Mouse (Mus musculus): ENCODE measurements around the gene Cxxc4.
"Not testable (repeated sequence)": the region's sequence is repeated elsewhere in the genome, so short reads cannot be mapped to it uniquely, and the experiment has no call there.

The Cxxc4 gene

GRCm38 (mm10) chr3:134236414-134237112 lies at the start of gene Cxxc4:
Cxxc4 (plus strand) TSS chr3:134236484.
- no peak for DNase-seq (ENCODE audit: low spot score in 2 of 2)

GRCm38 (mm10) chr3:134188979-134189946 lies 47.0 kb upstream of the Cxxc4 start:
- no peak for DNase-seq (ENCODE audit: low spot score in 2 of 2)

GRCm38 (mm10) chr3:134190046-134190445 lies 46.2 kb upstream of the Cxxc4 start:
- no peak for DNase-seq (ENCODE audit: low spot score in 2 of 2)

GRCm38 (mm10) chr3:134199892-134200291 lies 36.4 kb upstream of the Cxxc4 start:
- no peak for DNase-seq (ENCODE audit: low spot score in 2 of 2)

- DNase-seq (ENCODE audit: low spot score in 2 of 2), result no peak
These were observed 29.7 kb upstream of the Cxxc4 start for GRCm38 (mm10) chr3:134206624-134207023.

- DNase-seq (ENCODE audit: low spot score in 2 of 2), result no peak
These were observed 25.3 kb upstream of the Cxxc4 start for GRCm38 (mm10) chr3:134210950-134211349.

- DNase-seq (ENCODE audit: low spot score in 2 of 2), result not testable (repeated sequence)
These were observed 16.4 kb upstream of the Cxxc4 start for GRCm38 (mm10) chr3:134219881-134220280.

- no peak for DNase-seq (ENCODE audit: low spot score in 2 of 2)
These were observed 15.3 kb upstream of the Cxxc4 start for GRCm38 (mm10) chr3:134221002-134221401.

- no peak for DNase-seq (ENCODE audit: low spot score in 2 of 2)
These were observed 13.7 kb upstream of the Cxxc4 start for GRCm38 (mm10) chr3:134222593-134222992.

- DNase-seq (ENCODE audit: low spot score in 2 of 2), result no peak
These were observed 12.3 kb upstream of the Cxxc4 start for GRCm38 (mm10) chr3:134223956-134224355.

- DNase-seq (ENCODE audit: low spot score in 2 of 2), result no peak
These were observed 10.4 kb upstream of the Cxxc4 start for GRCm38 (mm10) chr3:134225928-134226327.

- no peak for DNase-seq (ENCODE audit: low spot score in 2 of 2)
These were observed 3.5 kb upstream of the Cxxc4 start for GRCm38 (mm10) chr3:134232753-134233152.

GRCm38 (mm10) chr3:134235491-134236413 lies 532 bp upstream of the Cxxc4 start:
- DNase-seq (ENCODE audit: low spot score in 2 of 2), result no peak

- DNase-seq (ENCODE audit: low spot score in 2 of 2), result no peak
These were observed 975 bp downstream of the Cxxc4 start for GRCm38 (mm10) chr3:134237113-134237805.

GRCm38 (mm10) chr3:134238621-134239310 lies 2.5 kb downstream of the Cxxc4 start:
- no peak for DNase-seq (ENCODE audit: low spot score in 2 of 2)

- DNase-seq (ENCODE audit: low spot score in 2 of 2), result peak in 1 of 2 experiments; percentile 14
These were observed 3.2 kb downstream of the Cxxc4 start for GRCm38 (mm10) chr3:134239321-134239970.

- no peak for DNase-seq (ENCODE audit: low spot score in 2 of 2)
These were observed 3.9 kb downstream of the Cxxc4 start for GRCm38 (mm10) chr3:134239971-134240717.

- no peak for DNase-seq (ENCODE audit: low spot score in 2 of 2)
These were observed 4.4 kb downstream of the Cxxc4 start for GRCm38 (mm10) chr3:134240718-134241025.

- no peak for DNase-seq (ENCODE audit: low spot score in 2 of 2)
These were observed 7.0 kb downstream of the Cxxc4 start for GRCm38 (mm10) chr3:134243168-134243849.
